Mouse (Mus musculus): ENCODE measurements at regions not wholly inside any gene's neighbourhood (a gene's known extent, or its start where the extent isn't known, plus 50 kb on each side); places are given as distances from the start of the nearest gene placed in this dataset.

DNA sequence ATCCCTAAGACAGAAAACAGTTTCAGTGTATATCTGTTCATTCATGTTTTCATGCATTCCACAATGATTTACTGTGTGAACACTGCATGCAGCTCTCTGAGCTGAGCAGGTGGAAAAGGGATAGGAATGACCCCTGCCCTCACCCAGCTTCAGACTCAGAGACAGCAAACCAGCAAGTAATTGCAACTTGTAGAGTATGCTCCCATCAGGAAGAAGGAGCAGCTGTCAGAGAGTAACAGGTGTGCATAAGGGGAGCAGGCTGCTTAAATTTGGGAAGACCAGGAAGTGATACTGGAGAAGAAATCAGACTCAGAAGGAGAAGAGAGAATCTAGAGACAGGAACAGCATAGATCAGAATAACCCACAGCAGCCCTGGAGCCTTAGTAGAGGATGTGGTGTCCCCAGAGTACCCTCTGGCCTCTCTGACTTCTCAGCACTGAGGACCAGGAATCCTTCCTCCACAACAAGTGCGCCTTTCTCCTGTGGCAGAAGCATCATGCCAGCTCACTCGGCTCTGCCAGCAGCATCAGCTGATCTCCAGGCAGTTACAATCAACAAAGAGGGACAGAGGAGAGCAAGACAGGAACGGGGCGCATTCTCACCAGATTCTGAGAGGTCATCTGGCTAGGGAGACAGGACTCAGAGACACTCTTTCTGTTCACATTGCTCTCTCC is 116.5 kb upstream of the Ncam1 start:
- TF ChIP-seq CTCF (IDR thresholded peaks at IDR 0.05; ENCODE audit: insufficient read depth, low read depth, low read length) (no peak), POLR2A (IDR thresholded peaks at IDR 0.05; ENCODE audit: insufficient read depth, low read depth, low read length) (no peak)
